Mouse (Mus musculus) spleen, adult 2 months (tissue): ENCODE results near the gene Ly6g6e.

Experiments
- CTCF ChIP-seq: fragments of 200-500 bp; IDR thresholded peaks from 2 replicates; pipeline ENCODE4 v1.5.1; 2011; ENCODE audit warnings: mild to moderate bottlenecking, inconsistent platforms; ENCODE audit not compliant: insufficient read depth, insufficient read length, insufficient replicate concordance; ENCODE audit errors: extremely low read depth
- POLR2A ChIP-seq: fragments of 200-500 bp; IDR thresholded peaks from 2 replicates; pipeline ENCODE4 v1.6.1; 2011; ENCODE audit warnings: low read depth, low read length, inconsistent platforms

DNA sequence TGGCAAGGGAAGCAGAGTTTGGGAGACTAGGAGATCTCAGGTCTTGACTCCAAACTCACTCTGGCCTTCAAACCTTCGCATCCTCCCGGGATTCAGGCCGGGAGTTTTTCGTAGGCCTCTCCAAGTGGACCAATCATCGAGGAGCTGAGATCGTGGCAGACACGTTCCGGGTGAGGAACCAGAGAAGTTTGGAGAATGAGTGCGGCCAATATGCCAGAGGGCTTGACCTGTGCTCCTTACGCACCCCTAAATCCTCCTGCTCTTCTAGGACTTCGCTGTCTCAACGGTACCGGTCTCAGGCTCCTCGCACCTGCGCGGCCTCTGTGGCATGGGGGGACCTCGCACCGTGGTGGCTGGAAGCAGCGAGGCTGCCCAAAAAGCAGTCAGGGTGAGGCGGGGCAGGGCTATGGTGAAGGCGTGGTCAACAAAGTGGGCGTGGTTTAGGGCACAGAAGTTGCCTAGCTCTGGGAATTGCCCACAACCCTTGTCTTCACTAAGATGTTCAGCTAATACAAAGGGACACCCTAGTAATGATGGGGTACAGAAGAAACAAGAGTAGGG, 15.9 kb upstream of the Ly6g6e start:
- TF ChIP-seq CTCF (no peak), POLR2A (no peak)
